Mouse (Mus musculus) heart, embryonic 13.5 days (tissue): ENCODE data around the gene Rhobtb1. TPM values are rescaled to one million over a fixed set of nuclear protein-coding genes. Genes with fewer than 3 reads are reported as not detected.

ENCODE experiments used
- ATAC-seq: fragments of 200-750 bp; cut with Nextera tagmentation; 2 replicates; pipeline ENCODE4 v1.8.0; 2017; ENCODE audit warnings: moderate TSS enrichment; ENCODE audit not compliant: insufficient number of reproducible peaks, low FRiP score, low TSS enrichment; ENCODE audit errors: extremely low read depth
- H3K27ac ChIP-seq: fragments of 300-500 bp; sonication (generic); replicated peaks from 2 replicates; pipeline ENCODE4 v1.5.1; 2015; ENCODE audit warnings: moderate library complexity, mild to moderate bottlenecking, inconsistent platforms
- H3K27me3 ChIP-seq: fragments of 300-500 bp; sonication (generic); replicated peaks from 2 replicates; pipeline ENCODE4 v1.6.1; 2015; ENCODE audit warnings: mild to moderate bottlenecking, inconsistent platforms
- H3K36me3 ChIP-seq: fragments of 300-500 bp; sonication (generic); 2 replicates; pipeline ENCODE4 v1.6.1; 2015; ENCODE audit warnings: mild to moderate bottlenecking, inconsistent platforms
- H3K4me1 ChIP-seq: fragments of 300-500 bp; sonication (generic); 2 replicates; pipeline ENCODE4 v1.6.1; 2015; ENCODE audit warnings: inconsistent platforms
- H3K4me2 ChIP-seq: fragments of 300-500 bp; sonication (generic); 2 replicates; pipeline ENCODE4 v1.6.1; 2015; ENCODE audit warnings: inconsistent platforms, mild to moderate bottlenecking, moderate library complexity
- H3K4me3 ChIP-seq: fragments of 300-500 bp; sonication (generic); 2 replicates; pipeline ENCODE4 v1.5.1; 2015; ENCODE audit warnings: moderate library complexity, mild to moderate bottlenecking, inconsistent platforms
- H3K9ac ChIP-seq: fragments of 300-500 bp; sonication (generic); 2 replicates; pipeline ENCODE4 v1.6.1; 2015; ENCODE audit warnings: inconsistent platforms, mild to moderate bottlenecking, moderate library complexity
- H3K9me3 ChIP-seq: fragments of 300-500 bp; sonication (generic); 2 replicates; pipeline ENCODE4 v1.6.1; 2016; ENCODE audit warnings: inconsistent platforms
- WGBS: fragments of 180-500 bp; shearing (Covaris S2); methylation state at CpG from one replicate; pipeline ENCODE4 v1.1.7; 2015; ENCODE audit warnings: mixed read lengths; 5-methylcytosine and 5-hydroxymethylcytosine counted together
- polyA plus RNA-seq: library from polyadenylated mRNA; unstranded; fragments of >200 nt; fragmentation: Nextera tagmentation; extraction: Ambion mirVana; gene quantifications from 2 replicates; pipeline ENCODE4 v1.2.1, GENCODE M21; 2015

Gene Rhobtb1
- polyA plus RNA-seq, 1 experiment from 2014 or later = 29.2 TPM

GRCm38 (mm10) chr10:69306205-69306604 lies 155.0 kb downstream of the Rhobtb1 start:
- Histone ChIP-seq H3K9ac (no peak overlapping the region), H3K4me2 (0 out of 2 replicates have a peak overlapping the region, but pooled peaks have one; percentile 20), H3K27ac (no peak overlapping the region), H3K36me3 (no peaks in the 10 kb centered on the region), H3K27me3 (no peaks in the 10 kb centered on the region), H3K9me3 (no peaks in the 10 kb centered on the region), H3K4me3 (no peak overlapping the region), H3K4me1 (peaks cover 14% of the 10 kb centered on the region)
- ATAC-seq = no peak
- 46% methylated on average over 14 of the region's 14 CpGs for WGBS

- peaks cover 14% of the 10 kb centered on the region for H3K4me1 ChIP-seq
- H3K4me3 ChIP-seq = no peak overlapping the region
- H3K9me3 ChIP-seq = no peaks in the 10 kb centered on the region
- no peaks in the 10 kb centered on the region for H3K36me3 ChIP-seq
- ATAC-seq = no peak
- H3K9ac ChIP-seq = no peak overlapping the region
- no peaks in the 10 kb centered on the region for H3K27me3 ChIP-seq
- WGBS = 38% methylated on average over 5 of the region's 5 CpGs
- no peak overlapping the region for H3K4me2 ChIP-seq
- no peak overlapping the region for H3K27ac ChIP-seq
These were observed 155.8 kb downstream of the Rhobtb1 start for GRCm38 (mm10) chr10:69307067-69307466.

- Histone ChIP-seq H3K36me3 (no peaks in the 10 kb centered on the region), H3K4me2 (no peak overlapping the region), H3K27me3 (no peaks in the 10 kb centered on the region), H3K4me3 (no peak overlapping the region), H3K27ac (no peak overlapping the region), H3K9me3 (no peaks in the 10 kb centered on the region), H3K4me1 (peaks cover 14% of the 10 kb centered on the region), H3K9ac (no peak overlapping the region)
- WGBS = 60% methylated on average over 5 of the region's 5 CpGs
- ATAC-seq = no peak
These were observed 157.9 kb downstream of the Rhobtb1 start for GRCm38 (mm10) chr10:69309109-69309508.

GRCm38 (mm10) chr10:69311867-69312266 lies 160.6 kb downstream of the Rhobtb1 start:
- H3K36me3 ChIP-seq = no peaks in the 10 kb centered on the region
- H3K9me3 ChIP-seq = no peaks in the 10 kb centered on the region
- 75% methylated on average over 16 of the region's 16 CpGs for WGBS
- H3K27ac ChIP-seq = no peak overlapping the region
- no peak overlapping the region for H3K9ac ChIP-seq
- H3K4me2 ChIP-seq = no peak overlapping the region
- H3K27me3 ChIP-seq = no peaks in the 10 kb centered on the region
- no peak for ATAC-seq
- H3K4me3 ChIP-seq = no peak overlapping the region
- H3K4me1 ChIP-seq = peaks cover 1% of the 10 kb centered on the region; the same call in 1 of the 2 replicates

GRCm38 (mm10) chr10:69313944-69314343 lies 162.7 kb downstream of the Rhobtb1 start:
- no peak overlapping the region for H3K27ac ChIP-seq
- H3K9me3 ChIP-seq = peaks cover under 1% of the 10 kb centered on the region; the same call in 1 of the 2 replicates
- 72% methylated on average over 8 of the region's 8 CpGs for WGBS
- no peaks in the 10 kb centered on the region for H3K27me3 ChIP-seq
- ATAC-seq = no peak
- H3K4me1 ChIP-seq = no peaks in the 10 kb centered on the region
- no peak overlapping the region for H3K9ac ChIP-seq
- H3K4me2 ChIP-seq = no peak overlapping the region
- no peaks in the 10 kb centered on the region for H3K36me3 ChIP-seq
- no peak overlapping the region for H3K4me3 ChIP-seq

- Histone ChIP-seq H3K9ac (no peak overlapping the region), H3K4me1 (no peaks in the 10 kb centered on the region), H3K4me2 (no peak overlapping the region), H3K36me3 (no peaks in the 10 kb centered on the region), H3K9me3 (peaks cover 2% of the 10 kb centered on the region; the same call in 1 of the 2 replicates), H3K27me3 (no peaks in the 10 kb centered on the region), H3K27ac (no peak overlapping the region), H3K4me3 (no peak overlapping the region)
- ATAC-seq = no peak
- 76% methylated on average over 11 of the region's 11 CpGs for WGBS
These were observed 167.3 kb downstream of the Rhobtb1 start for GRCm38 (mm10) chr10:69318514-69318913.

GRCm38 (mm10) chr10:69320667-69321518 lies 169.7 kb downstream of the Rhobtb1 start:
- H3K36me3 ChIP-seq = no peaks in the 10 kb centered on the region
- no peaks in the 10 kb centered on the region for H3K4me1 ChIP-seq
- no peaks in the 10 kb centered on the region for H3K27me3 ChIP-seq
- H3K4me2 ChIP-seq = peak overlapping the region; percentile 54
- WGBS = 42% methylated on average over 21 of the region's 21 CpGs
- ATAC-seq = no peak
- peak overlapping the region; percentile 19; the same call in 1 of the 2 replicates for H3K4me3 ChIP-seq
- H3K9ac ChIP-seq = peak overlapping the region; percentile 63
- H3K27ac ChIP-seq = no peak overlapping the region; the same call in 1 of the 2 replicates
- peaks cover 2% of the 10 kb centered on the region; the same call in 1 of the 2 replicates for H3K9me3 ChIP-seq

GRCm38 (mm10) chr10:69321519-69322035 lies 170.3 kb downstream of the Rhobtb1 start:
- Histone ChIP-seq H3K27ac (no peak overlapping the region), H3K9ac (peak overlapping the region; percentile 63), H3K9me3 (peaks cover 2% of the 10 kb centered on the region; the same call in 1 of the 2 replicates), H3K4me2 (peak overlapping the region; percentile 54), H3K27me3 (no peaks in the 10 kb centered on the region), H3K4me1 (no peaks in the 10 kb centered on the region), H3K4me3 (peak overlapping the region; percentile 19; the same call in 1 of the 2 replicates), H3K36me3 (no peaks in the 10 kb centered on the region)
- 45% methylated on average over 15 of the region's 15 CpGs for WGBS
- no peak for ATAC-seq

- ATAC-seq = no peak
- Histone ChIP-seq H3K4me3 (no peak overlapping the region), H3K4me1 (no peaks in the 10 kb centered on the region), H3K4me2 (no peak overlapping the region), H3K9me3 (0 out of 2 replicates have a peak, but pooled peaks cover 1% of the 10 kb centered on the region), H3K36me3 (no peaks in the 10 kb centered on the region), H3K27me3 (no peaks in the 10 kb centered on the region), H3K27ac (no peak overlapping the region), H3K9ac (no peak overlapping the region)
- WGBS = 79% methylated on average over 13 of the region's 13 CpGs
These were observed 172.8 kb downstream of the Rhobtb1 start for GRCm38 (mm10) chr10:69323986-69324385.

GRCm38 (mm10) chr10:69324816-69325215 lies 173.6 kb downstream of the Rhobtb1 start:
- WGBS = 84% methylated on average over 7 of the region's 7 CpGs
- no peak for ATAC-seq
- Histone ChIP-seq H3K4me2 (no peak overlapping the region), H3K27me3 (no peaks in the 10 kb centered on the region), H3K9ac (no peak overlapping the region), H3K27ac (no peak overlapping the region), H3K4me1 (no peaks in the 10 kb centered on the region), H3K4me3 (no peak overlapping the region), H3K9me3 (no peaks in the 10 kb centered on the region), H3K36me3 (no peaks in the 10 kb centered on the region)

- H3K36me3 ChIP-seq = no peaks in the 10 kb centered on the region
- no peak for ATAC-seq
- no peak overlapping the region for H3K4me3 ChIP-seq
- H3K27ac ChIP-seq = no peak overlapping the region
- H3K4me1 ChIP-seq = no peaks in the 10 kb centered on the region
- H3K4me2 ChIP-seq = no peak overlapping the region
- WGBS = 87% methylated on average over 3 of the region's 3 CpGs
- H3K27me3 ChIP-seq = no peaks in the 10 kb centered on the region
- no peaks in the 10 kb centered on the region for H3K9me3 ChIP-seq
- H3K9ac ChIP-seq = no peak overlapping the region
These were observed 175.2 kb downstream of the Rhobtb1 start for GRCm38 (mm10) chr10:69326433-69326832.
